Mouse (Mus musculus) liver, embryonic 14.5 days (tissue): Measurements from ENCODE around the gene Lfng.

Experiments
- CTCF ChIP-seq: IDR thresholded peaks from 2 replicates; pipeline ENCODE4 v1.5.1; 2016; ENCODE audit warnings: antibody characterized with exemption, low read depth, control low read depth
- EP300 ChIP-seq: IDR thresholded peaks from 2 replicates; pipeline ENCODE4 v1.6.1; 2016; ENCODE audit warnings: antibody characterized with exemption, low read depth

DNA sequence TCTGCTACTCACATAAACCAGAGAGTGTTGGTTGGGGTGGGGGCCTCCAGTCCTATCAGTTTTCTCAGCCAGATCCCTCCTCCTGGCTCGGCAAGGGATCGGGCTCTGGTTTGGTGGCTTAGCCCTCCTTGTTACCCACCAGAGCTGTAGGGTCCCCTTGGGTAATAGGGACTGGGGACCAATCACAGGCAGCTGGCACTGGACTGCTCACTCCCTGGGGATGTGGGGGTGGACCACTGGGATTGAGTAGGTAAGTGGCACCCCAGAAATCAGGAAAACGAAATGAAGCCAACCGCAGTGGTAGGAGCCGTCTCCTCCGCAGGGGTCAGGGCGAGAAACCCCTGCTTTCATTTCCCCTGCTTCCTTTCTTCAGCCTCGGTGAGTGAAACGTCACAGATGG is 14.0 kb downstream of the Lfng start:
- TF ChIP-seq CTCF (no peak), EP300 (no peak)
